Comparison of ENCODE assay signal across 8 mouse cellular contexts in genomic region chr11:116012262-116012947, GRCm38 (mm10). TPM values are rescaled to one million over a fixed set of nuclear protein-coding genes. Genes with fewer than 3 reads are reported as not detected.
DNase-seq lines count a peak whose midpoint lies in the region; ATAC-seq and TF ChIP-seq lines count a peak whose summit lies in the region.

TSS of gene Galk1 (minus strand) at chr11:116012719.

- under 1% methylated on average over 55 of the region's 55 CpGs for WGBS in lung, embryonic 14.5 days
- under 1% methylated on average over 55 of the region's 55 CpGs for WGBS in olfactory bulb, adult 2 months

- peak within 1 kb of the TSS; percentile 98 for H3K27ac ChIP-seq in lung, embryonic 14.5 days (ENCODE audit: low read depth)
- no peak within 1 kb of the TSS for H3K27ac ChIP-seq in olfactory bulb, adult 2 months (ENCODE audit: insufficient read depth, low read depth, low read length)

- no peaks in the 10 kb centered on the region for H3K9me3 ChIP-seq in G1E (replicated peaks)
- no peaks in the 10 kb centered on the region for H3K9me3 ChIP-seq in lung, embryonic 14.5 days (ENCODE audit: low read depth, low read length)

- ATAC-seq in G1E (ENCODE audit: extremely low read depth, insufficient number of reproducible peaks, low FRiP score, poor library complexity, severe bottlenecking) = peak; percentile 55; the same call in 1 of the 2 replicates
- peak; percentile 92 for ATAC-seq in lung, embryonic 14.5 days (ENCODE audit: insufficient read depth)

- peak within 1 kb of the TSS; percentile 90 for H3K9ac ChIP-seq in lung, embryonic 14.5 days

- peak; percentile 45; the same call in 1 of the 2 replicates for TF ChIP-seq POLR2A in olfactory bulb, adult 2 months (IDR thresholded peaks at IDR 0.05; ENCODE audit: insufficient read depth, low read depth, low read length)

- peak; percentile 85 for DNase-seq in G1E (ENCODE audit: low spot score)
- peak; percentile 62 for DNase-seq in cerebellum, adult 8-10 months
- DNase-seq in forelimb bud, embryonic 11.5 days (ENCODE audit: low read depth, low spot score) = peak; percentile 94
- peak; percentile 93 for DNase-seq in heart, postnatal 4 days
- DNase-seq in layer of hippocampus, adult 8-10 months (ENCODE audit: low spot score in 2 of 2) = peak; percentile 74 to 77
- DNase-seq in lung, embryonic 14.5 days = peak; percentile 98
- peak; percentile 96 for DNase-seq in thymus, adult 18-20 months

- H3K4me1 ChIP-seq in G1E (ENCODE audit: insufficient read depth, low read depth, low read length) = peaks cover 81% of the 10 kb centered on the region
- H3K4me1 ChIP-seq in lung, embryonic 14.5 days (ENCODE audit: insufficient read depth) = peaks cover 10% of the 10 kb centered on the region
- peaks cover 11% of the 10 kb centered on the region for H3K4me1 ChIP-seq in olfactory bulb, adult 2 months (ENCODE audit: control insufficient read depth, insufficient read depth, low read length)

- no peak for TF ChIP-seq CTCF in G1E (IDR thresholded peaks at IDR 0.05; ENCODE audit: low read depth, low read length)
- TF ChIP-seq CTCF in lung, embryonic 14.5 days (IDR thresholded peaks at IDR 0.05; ENCODE audit: low read depth) = no peak
- TF ChIP-seq CTCF in olfactory bulb, adult 2 months (IDR thresholded peaks at IDR 0.05; ENCODE audit: insufficient read depth, low read depth, low read length) = no peak

- peaks cover 41% of the 10 kb centered on the region for H3K36me3 ChIP-seq in G1E (replicated peaks)
- H3K36me3 ChIP-seq in lung, embryonic 14.5 days (ENCODE audit: insufficient read depth) = peaks cover 36% of the 10 kb centered on the region

- peak within 1 kb of the TSS; percentile 83 for H3K4me3 ChIP-seq in G1E (ENCODE audit: low read depth, low read length)
- peak within 1 kb of the TSS; percentile 68 for H3K4me3 ChIP-seq in lung, embryonic 14.5 days (ENCODE audit: low read depth, low read length)
- H3K4me3 ChIP-seq in olfactory bulb, adult 2 months (ENCODE audit: insufficient read depth, low read depth, low read length) = peak within 1 kb of the TSS; percentile 56

- peaks cover 21% of the 10 kb centered on the region for H3K27me3 ChIP-seq in G1E (ENCODE audit: insufficient read depth, low read length)
- no peaks in the 10 kb centered on the region for H3K27me3 ChIP-seq in lung, embryonic 14.5 days (ENCODE audit: insufficient read depth, low read length)

- peak within 1 kb of the TSS; percentile 77 for H3K4me2 ChIP-seq in lung, embryonic 14.5 days

RNA-seq across cellular contexts. Expression of gene Galk1, which starts in this region (rescaled TPM):
- total RNA-seq in G1E (2014; fragmentation: Nextera tagmentation) (15.4 and 22.0 TPM in 2 replicates), G1E (2017) (54.5 and 69.9 TPM in 2 replicates)
- polyA plus RNA-seq in G1E (2012) = 148 and 177 TPM in 2 replicates
- total RNA-seq in heart, postnatal 4 days (2021) = 10 to 100 TPM; 52.9 to 54.3 TPM
- 10 to 100 TPM; 11.6 to 20.7 (median 16.1) TPM for total RNA-seq in layer of hippocampus, adult 8-10 months (2022)
- 191 and 208 TPM in 2 replicates for polyA plus RNA-seq in lung, embryonic 14.5 days (2014; fragmentation: Nextera tagmentation; extraction: Ambion mirVana)
- not detected in 2 replicates for polyA plus RNA-seq in olfactory bulb, adult 2 months (2012; ENCODE audit: insufficient read depth, insufficient read length, low replicate concordance, missing spikeins)
